Mouse (Mus musculus) ZHBTc4 (cell line): ENCODE measurements around the gene Catsper1.

Experiments used
- DNase-seq: peaks from one replicate; pipeline ENCODE4 v3.0.0-alpha.2; 2011; ENCODE audit warnings: low read depth, low spot score

Gene Catsper1

DNA sequence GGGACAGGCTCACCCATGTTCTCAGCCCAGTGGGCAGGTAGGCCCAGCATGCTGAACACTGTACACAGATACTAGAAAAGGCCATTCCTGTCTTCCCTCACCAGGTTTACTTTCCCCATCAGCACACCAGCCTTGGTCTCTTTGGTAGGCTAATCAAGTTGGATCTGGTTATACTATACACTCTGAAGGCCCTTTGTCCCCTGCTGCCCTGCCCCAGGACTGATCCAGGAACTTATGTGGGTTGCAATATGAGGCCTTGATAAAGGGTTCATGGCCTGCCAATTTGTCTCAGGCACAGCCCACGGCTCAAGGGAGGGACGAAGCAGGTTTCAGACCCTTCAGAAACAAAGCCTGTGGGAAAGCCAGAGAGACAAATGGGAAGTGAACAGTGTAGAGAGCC is 18.1 kb downstream of the Catsper1 start:
- no peak for DNase-seq

DNA sequence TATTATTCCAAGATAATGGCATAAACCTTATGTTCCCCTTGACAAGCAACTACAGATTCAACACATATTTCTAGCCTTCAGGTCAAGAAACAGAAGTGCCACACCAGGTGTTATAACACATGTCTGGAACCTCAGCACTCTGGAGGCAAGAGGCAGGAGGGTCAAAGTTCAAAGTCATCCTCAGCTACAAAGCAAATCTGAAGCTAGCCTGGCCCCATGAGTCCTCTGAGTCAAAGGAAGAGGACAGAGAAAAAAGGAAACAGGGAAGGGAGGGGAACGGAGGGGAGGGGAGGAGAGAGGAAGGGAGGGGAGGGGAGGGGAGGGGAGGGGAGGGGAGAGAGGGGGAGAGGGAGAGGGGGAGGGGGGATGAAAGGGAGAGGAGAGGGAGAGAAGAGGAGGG is 20.5 kb downstream of the Catsper1 start:
- peak; percentile 63 for DNase-seq

DNA sequence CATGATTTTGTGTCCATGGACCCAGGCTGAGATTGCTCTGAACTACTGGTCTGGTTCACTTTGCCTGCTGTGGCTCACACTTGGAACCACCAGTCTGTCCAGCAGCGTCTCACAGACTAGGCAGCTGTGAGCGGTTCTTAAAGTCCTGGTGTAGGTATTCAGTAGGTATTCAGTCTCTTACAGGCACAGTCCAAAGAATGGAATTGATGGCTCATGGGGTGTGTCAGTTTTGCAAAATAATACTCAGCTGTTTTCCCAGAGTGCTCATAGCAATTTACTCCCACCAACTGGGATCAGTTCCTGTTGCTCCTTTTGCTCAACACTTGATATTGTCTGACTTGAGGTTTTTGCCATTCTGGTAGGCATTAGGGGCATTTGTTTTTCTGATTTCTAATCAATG is 26.6 kb downstream of the Catsper1 start:
- DNase-seq = peak; percentile 74

DNA sequence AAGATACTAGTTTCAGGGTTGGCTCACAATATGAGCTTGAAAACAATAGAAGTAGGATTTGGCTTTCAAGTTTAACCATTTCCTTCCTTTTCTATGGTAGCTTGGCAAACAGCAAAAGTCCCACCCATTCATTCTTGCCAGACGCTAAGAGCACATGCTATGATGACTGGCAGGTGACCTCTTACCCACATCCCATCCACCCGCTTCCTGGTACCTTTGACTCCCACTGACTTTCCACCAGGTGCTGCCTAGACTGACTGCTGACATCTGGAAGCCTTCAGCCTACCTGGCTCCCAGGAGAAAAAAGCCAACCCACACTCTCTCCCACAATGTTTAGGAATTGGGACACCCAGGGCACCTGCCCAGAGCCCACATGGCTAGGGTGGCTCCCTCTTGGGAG is 28.6 kb downstream of the Catsper1 start:
- DNase-seq = no peak

DNA sequence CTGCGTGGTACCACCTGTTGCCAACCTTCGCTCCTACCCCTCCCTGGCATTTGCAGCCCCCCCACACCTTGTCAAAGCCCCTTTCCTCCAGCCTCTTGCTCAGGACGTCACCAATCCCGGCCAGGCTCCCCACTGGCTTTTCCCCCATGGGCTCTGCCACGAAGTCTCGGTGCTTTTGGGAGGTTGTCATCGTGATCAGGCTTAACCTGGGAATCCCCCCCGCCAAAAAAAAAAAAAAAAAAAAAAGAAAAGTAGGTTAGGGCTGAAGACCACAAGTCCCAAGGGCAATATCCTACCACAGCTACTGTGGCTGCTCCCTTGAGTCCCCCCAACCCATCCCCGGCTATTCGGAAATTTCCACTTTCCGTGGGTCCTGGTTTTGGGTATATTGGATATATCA is 30.2 kb downstream of the Catsper1 start:
- no peak for DNase-seq

DNA sequence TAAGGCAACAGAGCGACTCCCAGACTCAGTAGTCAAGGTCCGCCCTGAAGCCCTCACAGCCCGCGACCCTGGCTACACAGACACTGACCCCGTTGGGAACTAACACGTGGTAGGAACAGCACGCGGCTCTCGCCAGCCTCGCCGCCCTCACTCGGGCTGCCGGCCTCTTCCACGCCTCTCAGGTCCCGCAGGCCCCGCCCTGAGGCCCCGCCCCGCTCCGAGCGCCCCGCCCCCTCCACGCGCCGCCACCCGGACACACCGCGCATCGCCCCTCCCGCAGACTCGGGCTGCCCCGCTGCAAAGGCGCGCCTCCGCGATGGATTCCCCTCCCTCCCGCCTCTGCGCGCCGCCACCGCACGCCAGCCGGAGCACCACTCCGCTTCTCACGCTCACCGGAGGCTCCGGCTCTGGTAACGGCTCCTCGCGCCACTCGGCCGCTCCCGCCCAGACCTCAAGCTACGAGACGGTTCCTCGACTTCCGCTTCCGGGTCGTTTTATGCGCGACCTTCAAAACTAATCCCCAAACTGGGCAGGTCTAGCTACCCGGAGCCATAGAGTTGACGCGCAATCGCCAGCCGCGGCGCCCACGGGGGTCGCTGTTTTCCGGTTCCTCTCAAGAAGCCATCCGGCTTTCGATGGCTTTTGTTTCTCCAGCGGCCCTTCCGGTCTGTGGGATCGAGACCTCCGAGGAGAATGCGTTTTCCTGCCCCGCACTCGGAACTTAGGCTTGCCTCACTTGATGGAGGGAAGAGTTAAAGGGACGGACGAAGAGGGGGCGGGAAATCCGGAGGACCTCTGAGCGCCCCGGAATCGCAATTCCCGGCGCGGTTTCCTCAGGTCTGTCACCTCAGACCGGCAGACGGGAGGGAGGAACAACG is 30.9 kb downstream of the Catsper1 start, which contains the start of gene Eif1ad:
TSS of gene Eif1ad (plus strand) at position 567 of the 878 bp plus-strand sequence.
- DNase-seq = peak; percentile 99

DNA sequence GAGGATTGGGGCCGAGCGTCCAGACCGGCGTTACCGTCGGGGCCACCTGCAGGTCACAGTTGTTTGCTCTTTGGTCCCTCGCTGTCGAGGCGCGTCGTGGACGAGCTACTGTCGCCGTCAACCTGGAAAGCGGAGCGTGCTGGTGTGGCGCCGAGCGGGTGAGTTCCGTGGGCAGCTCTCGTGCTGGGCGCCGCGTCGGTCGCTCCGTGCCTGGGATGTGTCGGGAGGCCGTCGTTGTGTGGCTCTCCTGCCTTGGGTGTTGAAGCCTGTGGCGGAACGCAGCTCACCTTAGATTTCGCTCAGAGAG is 31.5 kb downstream of the Catsper1 start, which contains the start of gene Banf1:
TSS of gene Banf1 (minus strand) at position 116 of the 307 bp plus-strand sequence.
- no peak for DNase-seq

DNA sequence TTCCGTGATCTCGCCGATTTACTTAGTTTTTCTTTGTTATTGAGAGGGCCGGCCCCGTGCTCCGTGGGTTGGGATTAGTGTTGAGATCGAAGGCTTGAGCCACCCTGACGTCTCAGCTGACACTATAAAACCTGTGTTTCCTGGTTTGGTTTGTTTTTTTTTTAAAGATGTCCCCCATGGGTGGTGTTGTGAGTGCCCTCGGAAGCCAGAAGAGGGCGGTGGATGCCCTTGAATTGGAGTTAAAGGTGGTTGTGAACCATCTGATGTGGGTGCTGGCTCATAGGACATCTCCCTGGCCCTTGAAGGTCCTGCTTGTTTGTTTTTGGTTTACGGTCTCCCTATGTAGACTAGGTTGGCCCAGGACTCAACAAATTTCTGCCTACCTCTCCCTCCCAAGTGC is 31.9 kb downstream of the Catsper1 start:
- peak; percentile 73 for DNase-seq

DNA sequence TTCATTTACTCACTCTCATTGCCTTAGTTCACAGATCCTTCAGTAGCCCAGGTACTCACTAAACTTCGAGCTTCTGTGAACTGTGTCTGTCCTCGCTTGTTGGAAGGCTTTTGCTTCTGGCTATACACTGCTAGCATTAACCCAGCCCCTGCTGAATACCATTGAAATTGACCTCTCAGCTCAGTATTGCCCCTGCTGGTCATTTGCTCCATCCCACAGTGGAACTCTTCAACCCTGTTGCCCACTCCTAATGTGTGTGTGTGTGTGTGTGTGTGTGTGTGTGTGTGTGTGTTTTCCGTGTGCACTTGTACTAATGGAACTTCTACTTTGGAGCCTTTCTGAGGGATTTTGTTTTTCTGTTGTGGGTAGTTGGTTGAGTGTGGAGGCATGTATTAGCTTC is 35.4 kb downstream of the Catsper1 start:
- peak; percentile 60 for DNase-seq

DNA sequence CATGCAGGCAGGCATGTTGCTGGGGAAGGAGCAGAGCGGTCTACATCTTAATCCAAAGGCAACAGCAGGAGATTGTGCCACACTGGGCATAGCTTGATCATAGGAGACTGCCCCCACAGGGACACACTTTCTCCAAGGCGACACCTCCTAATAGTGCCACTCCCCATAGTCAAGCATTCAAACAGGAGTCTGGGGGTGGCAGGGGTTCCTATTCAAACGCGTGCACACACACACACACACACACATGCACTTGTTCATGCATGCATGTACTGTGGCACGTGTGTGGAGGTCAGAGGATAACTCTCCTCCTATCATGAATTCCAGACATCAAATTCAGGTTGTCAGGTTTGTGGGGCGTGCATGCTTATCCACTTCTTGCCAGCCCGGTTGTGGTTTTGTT is 37.2 kb downstream of the Catsper1 start:
- DNase-seq = no peak

DNA sequence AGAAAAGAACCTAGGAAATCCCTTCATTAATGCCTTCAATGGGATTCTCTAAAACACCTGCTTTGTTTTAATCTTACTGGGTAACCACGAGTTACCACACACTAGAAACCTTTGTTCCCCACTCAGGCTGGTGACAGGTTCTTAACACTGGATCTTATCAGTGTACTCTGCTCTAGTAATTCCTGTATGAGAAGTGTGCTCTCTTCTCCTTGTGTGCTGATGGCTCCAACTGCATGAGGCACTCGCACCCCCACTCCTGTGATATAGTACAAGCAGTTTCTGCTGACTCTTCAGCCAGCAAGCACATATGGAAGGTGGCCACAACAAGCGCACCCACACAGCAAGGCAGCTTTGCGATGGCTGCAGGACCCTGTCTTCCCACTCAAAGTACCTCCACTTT is 38.6 kb downstream of the Catsper1 start:
- no peak for DNase-seq

DNA sequence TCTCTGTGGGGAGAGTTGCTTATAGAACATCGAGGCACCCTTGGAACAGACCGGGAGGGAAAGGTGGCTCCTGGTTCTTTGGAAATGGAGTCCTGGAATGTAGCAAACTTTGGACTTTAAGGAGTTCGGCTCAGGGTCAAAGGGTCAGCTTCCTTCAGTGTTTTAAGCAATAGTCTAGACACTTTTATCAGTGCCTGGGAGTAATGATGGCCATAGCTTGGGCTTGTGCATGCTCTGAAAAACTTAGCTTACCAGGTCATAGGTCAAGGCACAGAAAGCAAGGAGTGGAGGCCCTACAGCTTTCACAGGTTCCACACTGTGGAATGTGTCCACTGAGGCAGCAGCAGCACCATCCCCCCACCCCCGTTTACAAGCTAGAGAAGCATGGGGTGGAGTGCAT is 39.2 kb downstream of the Catsper1 start:
- DNase-seq = no peak

DNA sequence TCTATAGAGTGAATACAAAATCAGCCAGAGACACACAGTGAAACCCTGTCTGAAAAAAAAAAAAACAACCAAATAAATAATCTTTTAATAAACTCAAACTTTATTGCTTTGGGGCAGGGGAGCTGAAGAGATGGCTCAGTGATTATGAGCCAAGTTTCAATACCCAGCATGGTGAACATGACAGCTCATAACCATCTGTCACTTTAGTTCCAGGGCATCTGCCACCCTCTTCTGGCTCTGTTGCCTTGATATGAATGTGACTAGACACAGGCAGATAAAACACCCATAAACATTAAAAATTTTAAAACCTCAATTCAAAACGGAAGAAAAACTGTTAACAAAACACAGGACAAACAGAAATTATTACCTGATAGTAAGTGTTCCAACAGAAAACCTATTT is 41.9 kb downstream of the Catsper1 start:
- DNase-seq = no peak

DNA sequence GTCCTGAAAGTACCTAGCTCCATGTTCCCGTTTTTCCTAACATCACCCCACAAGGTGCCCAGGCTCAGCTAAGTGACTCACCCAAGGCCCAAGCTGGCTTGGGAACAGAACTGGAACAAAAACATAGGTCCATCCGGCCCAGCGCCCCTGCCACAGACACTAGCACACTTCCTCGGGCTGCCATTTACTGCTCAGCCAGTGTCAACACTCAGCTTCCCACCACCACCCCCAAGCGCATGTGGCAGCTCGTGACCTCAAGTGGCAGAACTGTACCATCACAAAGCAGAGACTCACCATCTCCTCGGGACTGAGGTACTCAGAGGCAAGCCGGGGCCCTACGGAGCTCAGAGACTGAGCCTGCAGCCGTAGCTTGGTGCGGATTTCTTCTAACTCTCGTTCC is 47.8 kb downstream of the Catsper1 start:
- DNase-seq = no peak

DNA sequence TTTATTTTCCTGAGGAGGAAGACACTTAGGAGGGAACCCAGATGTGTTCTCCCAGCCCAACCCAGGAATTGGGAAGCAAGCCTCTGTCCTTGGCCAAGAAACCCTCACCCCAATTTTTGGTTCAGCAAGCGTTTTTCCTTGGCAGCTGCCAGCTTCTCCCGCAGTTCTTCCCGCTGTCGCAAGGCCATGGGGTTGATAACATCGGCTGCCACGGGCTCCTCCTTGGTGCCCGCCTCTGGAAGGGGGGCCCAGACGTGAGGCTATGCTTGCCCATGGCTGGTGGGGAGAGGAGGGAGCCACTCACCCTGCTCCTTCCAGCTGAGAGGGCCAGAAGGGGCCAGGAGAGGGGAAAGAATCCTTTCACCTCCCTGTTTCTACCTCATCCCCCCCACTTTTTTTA is 49.2 kb downstream of the Catsper1 start:
- DNase-seq = no peak

DNA sequence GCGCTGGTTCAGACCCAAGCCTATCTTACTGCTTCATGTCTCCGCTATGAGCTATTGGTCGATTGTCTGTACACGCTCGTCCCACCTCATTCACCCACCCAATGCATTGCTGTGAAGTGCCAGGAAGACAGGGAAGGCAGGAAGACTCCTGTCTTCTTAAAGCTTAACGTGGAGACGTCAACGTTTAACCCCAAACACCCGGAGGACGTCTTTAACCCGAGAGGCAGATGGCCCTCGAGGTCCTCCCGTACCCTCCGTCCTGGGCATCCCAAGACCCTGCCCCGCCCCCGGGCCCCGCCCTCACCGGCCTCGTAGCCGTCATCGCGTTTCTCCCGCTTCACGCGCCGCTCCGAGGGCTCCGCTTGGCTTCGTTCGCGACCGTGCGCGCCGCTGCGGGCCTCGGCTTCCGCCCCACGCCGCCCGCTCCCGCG is 52.5 kb downstream of the Catsper1 start:
- DNase-seq = peak; percentile 47

DNA sequence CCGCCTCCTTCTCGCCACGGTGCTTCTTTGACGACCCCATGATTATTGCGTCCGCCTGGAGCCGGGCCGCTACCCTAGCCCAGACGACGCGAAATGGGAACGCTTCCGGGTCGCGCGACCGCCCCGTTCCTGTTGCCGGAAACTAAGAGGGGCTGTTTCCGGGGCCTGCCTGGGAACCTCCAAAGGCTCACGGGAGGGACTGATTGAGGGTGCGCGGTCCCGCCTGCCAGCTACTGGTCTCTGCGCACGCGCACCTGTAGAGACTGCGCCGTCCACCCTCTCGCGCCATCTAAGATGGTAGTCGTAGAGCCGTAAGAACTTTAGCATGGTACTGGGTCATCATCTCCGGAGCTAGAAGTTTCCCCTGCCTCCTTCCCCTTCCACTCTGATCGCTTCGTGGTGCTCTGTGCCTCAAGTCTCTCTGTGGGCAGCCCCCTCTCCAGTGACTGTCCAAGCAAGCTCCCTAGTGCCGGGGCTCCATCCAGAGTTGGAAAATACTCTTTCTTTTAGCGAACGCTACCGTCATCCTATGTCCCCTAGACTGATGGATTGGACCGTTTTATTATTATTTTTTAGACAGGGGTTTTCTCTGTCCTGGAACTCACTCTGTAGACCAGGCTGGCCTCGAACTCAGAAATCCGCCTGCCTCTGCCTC is 53.2 kb downstream of the Catsper1 start, which contains the start of gene Sart1:
TSS of gene Sart1 (minus strand) at position 116 of the 655 bp plus-strand sequence.
- peak; percentile 98 for DNase-seq

DNA sequence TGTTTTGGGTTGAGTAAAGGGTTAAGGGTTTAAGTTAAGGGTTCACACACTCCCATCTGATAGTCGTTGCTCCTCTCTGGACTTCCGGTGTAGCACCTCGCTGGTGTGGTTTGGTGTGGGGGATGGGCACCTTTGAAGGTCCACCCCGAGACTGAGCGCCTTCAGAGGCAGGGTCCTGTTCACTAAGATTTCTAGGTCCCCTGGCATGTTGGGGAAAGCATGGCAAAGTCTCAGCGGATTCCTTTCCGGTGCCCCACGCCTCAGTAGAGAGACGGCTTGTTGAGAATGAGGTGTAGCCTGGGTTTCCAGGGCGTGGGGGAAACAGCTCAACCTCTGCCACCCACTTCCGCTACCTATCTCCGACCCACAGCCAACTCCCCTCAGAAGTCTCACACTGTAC is 54.1 kb downstream of the Catsper1 start:
- DNase-seq = peak; percentile 61

DNA sequence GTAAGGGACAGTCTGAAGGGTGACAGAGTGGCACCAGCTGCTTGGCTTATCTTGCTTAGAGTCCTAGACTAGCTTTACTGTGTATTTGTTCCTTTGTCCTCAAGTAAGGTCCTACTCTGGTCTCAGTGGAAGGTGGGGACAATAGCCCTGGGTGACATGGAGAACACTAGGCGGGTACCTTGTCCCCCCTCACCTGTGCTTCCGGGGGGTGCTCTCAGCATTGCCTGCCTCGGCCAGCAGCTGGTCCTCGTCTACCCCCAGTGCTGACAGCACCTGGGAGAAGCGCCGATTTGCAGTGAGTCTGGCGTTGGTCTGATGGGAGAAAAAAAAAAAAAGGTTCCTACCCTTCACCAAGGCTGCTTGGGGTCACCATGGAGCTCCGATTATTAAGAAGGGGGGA is 54.9 kb downstream of the Catsper1 start:
- DNase-seq = no peak

DNA sequence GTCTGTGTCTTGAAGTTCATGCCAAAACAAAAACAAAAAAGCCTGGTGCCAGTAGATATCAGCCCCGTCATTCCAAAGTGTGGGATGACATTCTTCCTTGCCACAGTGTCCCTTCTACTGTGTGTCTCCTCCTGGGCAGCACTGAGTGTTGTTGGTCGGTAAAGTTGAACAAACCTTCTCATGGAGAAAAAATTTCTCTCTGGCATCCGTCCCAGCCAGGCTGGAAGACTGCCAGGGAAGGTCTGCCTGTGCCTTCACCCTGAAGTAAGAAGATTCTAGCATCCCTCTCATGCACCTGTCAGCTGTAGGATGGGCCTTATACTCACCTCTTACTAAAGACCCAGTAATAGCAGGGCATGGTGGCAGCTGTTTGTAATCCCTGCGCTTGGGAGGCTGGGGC is 57.4 kb downstream of the Catsper1 start:
- DNase-seq = no peak
